Mouse (Mus musculus) left cerebral cortex, adult 9 months (tissue): ENCODE measurements around the gene Orai1.

Source experiments
- DNase-seq, 2 experiments: peaks; one replicate each; pipeline ENCODE4 v3.0.0; 2022; ENCODE audit warnings: low spot score in 2 of 2

Orai1 gene

GRCm38 (mm10) chr5:122994910-122995309 is 20.0 kb upstream of the Orai1 start:
- DNase-seq, result no peak

GRCm38 (mm10) chr5:122997205-122998204 is 17.4 kb upstream of the Orai1 start:
- DNase-seq, result peak in 1 of 2 experiments; percentile 67

GRCm38 (mm10) chr5:123000901-123001300 is 14.0 kb upstream of the Orai1 start:
- no peak for DNase-seq

GRCm38 (mm10) chr5:123005716-123006592 is 8.9 kb upstream of the Orai1 start:
- DNase-seq, result no peak

GRCm38 (mm10) chr5:123008877-123009493 is 5.9 kb upstream of the Orai1 start:
- no peak for DNase-seq

GRCm38 (mm10) chr5:123009873-123010272 is 5.0 kb upstream of the Orai1 start:
- DNase-seq, result no peak

- no peak for DNase-seq
Measured at GRCm38 (mm10) chr5:123010806-123011205, 4.1 kb upstream of the Orai1 start.

GRCm38 (mm10) chr5:123011705-123012104 is 3.2 kb upstream of the Orai1 start:
- DNase-seq, result no peak

GRCm38 (mm10) chr5:123013599-123014315 is 1.1 kb upstream of the Orai1 start:
- peak in 1 of 2 experiments; percentile 72 for DNase-seq

- DNase-seq, result no peak
Measured at GRCm38 (mm10) chr5:123015915-123016314, 1.0 kb downstream of the Orai1 start.

- DNase-seq, result no peak
Measured at GRCm38 (mm10) chr5:123017504-123017903, 2.6 kb downstream of the Orai1 start.

- no peak for DNase-seq
Measured at GRCm38 (mm10) chr5:123019336-123020016, 4.6 kb downstream of the Orai1 start.

- DNase-seq, result no peak
Measured at GRCm38 (mm10) chr5:123020426-123020825, 5.6 kb downstream of the Orai1 start.

- DNase-seq, result no peak
Measured at GRCm38 (mm10) chr5:123021438-123021837, 6.6 kb downstream of the Orai1 start.

GRCm38 (mm10) chr5:123023049-123023448 is 8.2 kb downstream of the Orai1 start:
- no peak for DNase-seq

- DNase-seq, result no peak
Measured at GRCm38 (mm10) chr5:123024312-123024711, 9.4 kb downstream of the Orai1 start.

GRCm38 (mm10) chr5:123024965-123025573 is 10.2 kb downstream of the Orai1 start:
- DNase-seq, result no peak

GRCm38 (mm10) chr5:123026414-123026813 is 11.5 kb downstream of the Orai1 start:
- no peak for DNase-seq

- no peak for DNase-seq
Measured at GRCm38 (mm10) chr5:123027436-123027835, 12.6 kb downstream of the Orai1 start.

GRCm38 (mm10) chr5:123029729-123030128 is 14.9 kb downstream of the Orai1 start:
- no peak for DNase-seq
